Mouse (Mus musculus) liver, adult 2 months (tissue): Measurements from ENCODE around the gene Hpse2. TPM values are rescaled to one million over a fixed set of nuclear protein-coding genes. Genes with fewer than 3 reads are reported as not detected.

Source experiments
- DNase-seq: peaks from one replicate; pipeline ENCODE4 v3.0.0-alpha.2; 2011; ENCODE audit warnings: low read depth, low spot score; ENCODE audit errors: extremely low read depth
- H3K27ac ChIP-seq: fragments of 200-500 bp; replicated peaks from 2 replicates; pipeline ENCODE4 v1.5.1; 2012; ENCODE audit warnings: low read depth, mild to moderate bottlenecking, control low read depth, inconsistent platforms, low read length; ENCODE audit not compliant: insufficient read depth
- H3K27me3 ChIP-seq: fragments of 200-500 bp; 2 replicates; pipeline ENCODE4 v1.6.1; 2012; ENCODE audit warnings: mild to moderate bottlenecking, moderate library complexity, low read length, inconsistent platforms; ENCODE audit not compliant: control insufficient read depth, insufficient read depth
- H3K36me3 ChIP-seq: fragments of 200-500 bp; 2 replicates; pipeline ENCODE4 v1.6.1; 2012; ENCODE audit warnings: low read length, inconsistent platforms; ENCODE audit not compliant: control insufficient read depth, insufficient read depth
- H3K4me1 ChIP-seq: fragments of 200-500 bp; 2 replicates; pipeline ENCODE4 v1.6.1; 2011; ENCODE audit warnings: low read length; ENCODE audit not compliant: control insufficient read depth, insufficient read depth
- H3K4me3 ChIP-seq: fragments of 200-500 bp; 2 replicates; pipeline ENCODE4 v1.5.1; 2011; ENCODE audit warnings: low read depth, mild to moderate bottlenecking, control low read depth, low read length, moderate library complexity; ENCODE audit not compliant: insufficient read depth
- H3K79me2 ChIP-seq: fragments of 200-500 bp; 2 replicates; pipeline ENCODE4 v1.6.1; 2012; ENCODE audit warnings: inconsistent platforms, mild to moderate bottlenecking, low read length, moderate library complexity; ENCODE audit not compliant: control insufficient read depth, insufficient read depth
- H3K9ac ChIP-seq: fragments of 200-500 bp; 2 replicates; pipeline ENCODE4 v1.6.1; 2012; ENCODE audit warnings: low read depth, mild to moderate bottlenecking, control low read depth, inconsistent platforms, low read length
- CTCF ChIP-seq: fragments of 200-500 bp; IDR thresholded peaks from 2 replicates; pipeline ENCODE4 v1.5.1; 2011; ENCODE audit warnings: low read depth, low read length, control low read depth
- POLR2A ChIP-seq: fragments of 200-500 bp; IDR thresholded peaks from 2 replicates; pipeline ENCODE4 v1.6.1; 2011; ENCODE audit warnings: low read length, control low read depth; ENCODE audit not compliant: insufficient read depth; ENCODE audit errors: extremely low read depth
- WGBS: fragments of 180-500 bp; shearing (Covaris S2); methylation state at CpG from one replicate; pipeline ENCODE4 v1.1.7; 2018; 5-methylcytosine and 5-hydroxymethylcytosine counted together
- polyA plus RNA-seq: library from polyadenylated mRNA; depleted of rRNA; stranded (reverse); fragments of >200 nt; gene quantifications from 2 replicates; pipeline ENCODE4 v1.2.3, GENCODE M21; 2012
- total RNA-seq: library from RNA; depleted of rRNA; stranded (reverse); fragments of >200 nt; gene quantifications from 2 replicates; pipeline ENCODE4 v1.2.3, GENCODE M21; 2014

Gene Hpse2
- total and polyA plus RNA-seq, 2 experiments: not detected

DNA sequence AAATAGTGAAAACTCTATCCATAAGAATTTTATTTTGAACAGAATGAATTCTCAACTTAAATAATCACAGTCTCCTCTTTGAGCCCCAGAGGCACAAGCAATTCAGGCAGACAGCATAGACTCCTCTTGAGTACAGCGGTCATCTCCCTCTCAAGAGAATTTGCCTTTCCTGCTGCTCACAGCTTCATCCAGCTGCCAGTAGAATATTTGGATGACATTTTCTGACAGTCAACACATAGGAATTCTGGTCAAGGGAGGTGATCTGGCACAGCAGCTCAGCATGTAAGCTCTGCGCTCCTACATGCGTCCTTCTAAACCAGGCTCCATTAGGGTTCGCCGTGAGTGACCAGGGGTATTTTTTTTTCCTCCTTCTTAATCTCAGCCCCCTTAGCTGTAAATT, 232.6 kb downstream of the Hpse2 start:
- H3K27me3 ChIP-seq: no peaks in the 10 kb centered on the region
- no peak overlapping the region for H3K9ac ChIP-seq
- DNase-seq: no peak
- no peak for TF ChIP-seq POLR2A
- H3K4me1 ChIP-seq: no peaks in the 10 kb centered on the region
- WGBS: 89% methylated on average over 5 of the region's 5 CpGs
- H3K36me3 ChIP-seq: no peaks in the 10 kb centered on the region
- H3K27ac ChIP-seq: no peak overlapping the region
- H3K4me3 ChIP-seq: no peak overlapping the region
- H3K79me2 ChIP-seq: no peaks in the 10 kb centered on the region

DNA sequence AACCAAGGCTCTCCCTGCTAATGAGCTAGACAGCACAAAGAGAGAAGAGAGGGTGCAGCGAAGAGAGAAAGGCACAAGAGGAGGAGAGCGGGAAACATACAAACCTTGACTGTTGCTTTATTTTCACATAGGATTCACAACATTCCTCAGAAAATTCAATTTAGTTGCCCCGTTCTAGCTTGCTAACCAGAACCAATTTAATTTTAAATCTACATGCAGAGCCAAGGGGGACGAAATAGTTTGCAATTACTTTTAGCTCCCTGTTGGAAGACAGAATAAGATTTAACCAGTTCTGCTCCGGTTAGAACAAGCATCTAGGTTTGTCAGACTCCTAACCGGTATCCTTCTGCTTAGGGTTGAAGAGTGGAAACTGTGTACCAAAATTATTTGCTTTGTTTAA, 240.3 kb downstream of the Hpse2 start:
- H3K4me1 ChIP-seq: no peaks in the 10 kb centered on the region

DNA sequence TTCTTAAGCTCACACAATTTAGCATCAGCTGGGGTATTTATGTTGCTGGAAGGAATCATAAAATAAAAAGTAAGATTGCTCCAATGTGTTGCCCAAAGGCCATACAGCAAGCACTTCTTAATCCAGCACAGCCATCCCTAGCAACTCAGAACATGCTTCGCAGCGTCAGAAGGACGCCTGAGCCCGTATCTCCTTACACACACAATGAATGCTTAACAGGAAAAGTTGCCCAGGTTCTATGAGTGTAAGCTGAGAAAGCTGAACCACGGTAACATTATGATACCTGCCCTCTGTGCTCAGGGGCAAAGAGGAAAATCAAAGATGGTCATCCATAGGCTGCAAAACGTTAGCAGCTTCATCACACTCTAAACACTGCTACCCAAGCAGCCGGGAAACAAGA, 241.3 kb downstream of the Hpse2 start:
- 79% methylated on average over 7 of the region's 7 CpGs for WGBS
- TF ChIP-seq CTCF (no peak), POLR2A (no peak)
- Histone ChIP-seq H3K27ac (no peak overlapping the region), H3K36me3 (no peaks in the 10 kb centered on the region), H3K4me3 (no peak overlapping the region), H3K79me2 (no peaks in the 10 kb centered on the region), H3K9ac (no peak overlapping the region), H3K27me3 (no peaks in the 10 kb centered on the region), H3K4me1 (no peaks in the 10 kb centered on the region)
- no peak for DNase-seq

More for the DNA sequence above, 240.3 kb downstream of the Hpse2 start:
- H3K9ac ChIP-seq: no peak overlapping the region
- H3K27me3 ChIP-seq: no peaks in the 10 kb centered on the region
- no peaks in the 10 kb centered on the region for H3K79me2 ChIP-seq
- TF ChIP-seq POLR2A (no peak), CTCF (no peak)
- no peak for DNase-seq
- H3K4me3 ChIP-seq: no peak overlapping the region
- no peaks in the 10 kb centered on the region for H3K36me3 ChIP-seq
- 85% methylated on average over 6 of the region's 6 CpGs for WGBS
- H3K27ac ChIP-seq: no peak overlapping the region

DNA sequence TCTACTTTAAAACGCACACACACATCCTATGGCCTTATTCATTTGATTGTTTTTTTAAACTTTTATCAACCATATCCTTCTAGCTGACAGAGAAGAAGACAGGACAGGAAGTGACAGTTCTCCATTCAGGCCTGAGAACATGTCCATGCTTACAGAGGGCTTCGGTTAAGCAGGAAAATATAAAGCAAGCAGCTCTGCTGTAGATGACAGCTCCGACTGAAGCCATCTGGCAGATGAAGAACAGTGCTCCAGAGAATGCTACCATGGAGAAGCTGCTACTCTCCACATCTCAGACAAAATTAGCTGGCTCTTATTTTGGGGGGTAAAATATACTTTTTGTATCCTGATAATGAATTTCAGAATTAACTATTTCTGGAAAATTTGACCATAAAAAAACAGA, 246.5 kb downstream of the Hpse2 start:
- Histone ChIP-seq H3K27ac (no peak overlapping the region), H3K4me1 (no peaks in the 10 kb centered on the region), H3K4me3 (no peak overlapping the region), H3K9ac (no peak overlapping the region), H3K27me3 (no peaks in the 10 kb centered on the region), H3K36me3 (no peaks in the 10 kb centered on the region), H3K79me2 (no peaks in the 10 kb centered on the region)
- DNase-seq: no peak
- TF ChIP-seq POLR2A: no peak
- no peak for TF ChIP-seq CTCF
- WGBS: 73% methylated on average over 3 of the region's 3 CpGs

DNA sequence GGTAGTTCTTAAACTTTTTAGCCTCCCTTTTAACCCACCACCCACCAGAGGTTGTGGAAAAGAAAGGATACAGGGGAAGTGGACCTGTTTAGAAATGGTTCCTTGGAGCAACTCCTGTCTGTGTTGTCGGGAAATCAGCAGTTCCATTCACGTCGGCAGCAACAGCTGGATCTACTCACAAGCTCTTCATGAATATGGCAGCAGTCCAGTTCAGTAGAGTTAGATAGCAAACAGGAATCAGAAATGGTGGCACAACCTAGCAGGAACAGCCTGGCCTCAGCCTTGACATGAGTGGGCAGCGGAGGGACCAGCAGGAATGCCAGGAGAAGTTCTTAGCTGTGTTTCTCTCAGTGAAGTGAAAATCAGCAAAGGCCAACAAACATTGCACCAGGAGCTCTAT, 278.4 kb downstream of the Hpse2 start:
- Histone ChIP-seq H3K79me2 (no peaks in the 10 kb centered on the region), H3K27me3 (0 out of 2 replicates have a peak, but pooled peaks cover 2% of the 10 kb centered on the region), H3K9ac (no peak overlapping the region), H3K27ac (no peak overlapping the region), H3K4me3 (no peak overlapping the region), H3K4me1 (no peaks in the 10 kb centered on the region), H3K36me3 (no peaks in the 10 kb centered on the region)
- WGBS: 94% methylated on average over 4 of the region's 4 CpGs
- no peak for DNase-seq
- TF ChIP-seq POLR2A (no peak), CTCF (no peak)

DNA sequence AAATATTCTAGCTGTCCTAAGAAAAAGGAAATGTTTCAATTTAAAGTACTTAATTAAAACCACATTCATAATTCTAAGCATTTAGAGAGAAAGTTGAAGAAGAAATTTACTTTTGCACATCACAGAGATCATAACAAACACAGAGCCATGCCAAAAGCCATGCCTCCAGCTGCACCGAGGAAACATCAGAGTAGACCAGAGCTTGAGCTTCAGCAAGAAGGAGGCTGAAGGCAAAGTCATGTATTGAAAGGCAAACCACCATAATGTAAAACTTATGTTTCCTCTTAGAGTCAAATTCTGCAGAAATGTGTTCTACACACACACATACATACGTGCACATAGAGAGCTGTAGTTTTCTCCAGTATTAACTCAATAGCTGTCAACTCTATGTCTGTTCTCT, 291.2 kb downstream of the Hpse2 start:
- no peaks in the 10 kb centered on the region for H3K27me3 ChIP-seq
- DNase-seq: no peak
- no peak for TF ChIP-seq CTCF
- no peak for TF ChIP-seq POLR2A
- H3K27ac ChIP-seq: no peak overlapping the region
- H3K4me1 ChIP-seq: no peaks in the 10 kb centered on the region
- no peaks in the 10 kb centered on the region for H3K79me2 ChIP-seq
- no peak overlapping the region for H3K9ac ChIP-seq
- 92% methylated on average over 2 of the region's 2 CpGs for WGBS
- H3K4me3 ChIP-seq: no peak overlapping the region
- no peaks in the 10 kb centered on the region for H3K36me3 ChIP-seq
